Mouse (Mus musculus) liver, embryonic 14.5 days (tissue): Measurements from ENCODE around the gene Ptprt.

Source experiments
- CTCF ChIP-seq: IDR thresholded peaks from 2 replicates; pipeline ENCODE4 v1.5.1; 2016; ENCODE audit warnings: antibody characterized with exemption, low read depth, control low read depth
- EP300 ChIP-seq: IDR thresholded peaks from 2 replicates; pipeline ENCODE4 v1.6.1; 2016; ENCODE audit warnings: antibody characterized with exemption, low read depth

- TF ChIP-seq CTCF (no peak), EP300 (no peak)
These were observed 156.1 kb downstream of the Ptprt start for GRCm38 (mm10) chr2:162504850-162505249.
